Mouse (Mus musculus) liver, embryonic 15.5 days (tissue): Measurements from ENCODE around the gene Card14. TPM values are rescaled to one million over a fixed set of nuclear protein-coding genes. Genes with fewer than 3 reads are reported as not detected.
"Not testable (repeated sequence)": the region's sequence is repeated elsewhere in the genome, so short reads cannot be mapped to it uniquely, and the experiment has no call there.

Experiments used
- ATAC-seq: fragments of 200-750 bp; cut with Nextera tagmentation; 2 replicates; pipeline ENCODE4 v1.8.0; 2017; ENCODE audit warnings: moderate number of reproducible peaks, mild to moderate bottlenecking, moderate library complexity; ENCODE audit not compliant: insufficient read depth
- H3K27ac ChIP-seq: fragments of 300-500 bp; sonication (generic); replicated peaks from 2 replicates; pipeline ENCODE4 v1.5.1; 2015; ENCODE audit warnings: mild to moderate bottlenecking, inconsistent platforms
- H3K27me3 ChIP-seq: fragments of 300-500 bp; sonication (generic); 2 replicates; pipeline ENCODE4 v1.6.1; 2015; ENCODE audit warnings: mild to moderate bottlenecking, inconsistent platforms
- H3K36me3 ChIP-seq: fragments of 300-500 bp; sonication (generic); replicated peaks from 2 replicates; pipeline ENCODE4 v1.6.1; 2015; ENCODE audit warnings: moderate library complexity, mild to moderate bottlenecking, inconsistent platforms
- H3K4me1 ChIP-seq: fragments of 300-500 bp; sonication (generic); replicated peaks from 2 replicates; pipeline ENCODE4 v1.6.1; 2015; ENCODE audit warnings: inconsistent platforms
- H3K4me2 ChIP-seq: fragments of 300-500 bp; sonication (generic); 2 replicates; pipeline ENCODE4 v1.6.1; 2015; ENCODE audit warnings: moderate library complexity, mild to moderate bottlenecking, inconsistent platforms
- H3K4me3 ChIP-seq: fragments of 300-500 bp; sonication (generic); replicated peaks from 2 replicates; pipeline ENCODE4 v1.5.1; 2015; ENCODE audit warnings: mild to moderate bottlenecking, inconsistent platforms
- H3K9ac ChIP-seq: fragments of 300-500 bp; sonication (generic); 2 replicates; pipeline ENCODE4 v1.6.1; 2015; ENCODE audit warnings: moderate library complexity, mild to moderate bottlenecking, inconsistent platforms
- H3K9me3 ChIP-seq: fragments of 300-500 bp; sonication (generic); replicated peaks from 2 replicates; pipeline ENCODE4 v1.6.1; 2016; ENCODE audit warnings: inconsistent platforms
- WGBS: fragments of 180-500 bp; shearing (Covaris S2); methylation state at CpG from one replicate; pipeline ENCODE4 v1.1.7; 2015; ENCODE audit warnings: mixed read lengths; ENCODE audit not compliant: insufficient replicate concordance; 5-methylcytosine and 5-hydroxymethylcytosine counted together
- polyA plus RNA-seq: library from polyadenylated mRNA; unstranded; fragments of >200 nt; fragmentation: Nextera tagmentation; extraction: Ambion mirVana; gene quantifications from 2 replicates; pipeline ENCODE4 v1.2.1, GENCODE M21; 2015

Gene Card14
- 0.21 and 0.35 TPM in 2 replicates for polyA plus RNA-seq

DNA sequence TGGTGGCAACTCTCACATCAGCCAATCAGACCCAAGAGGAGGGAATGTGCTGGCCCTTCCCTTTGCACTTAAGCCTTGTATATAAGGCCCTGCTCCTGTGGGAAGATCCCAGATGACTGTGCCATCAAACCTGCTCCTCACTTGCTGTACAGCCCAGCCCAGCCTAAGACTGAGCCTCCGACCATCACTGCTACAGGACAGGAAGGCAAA is at the start of gene Card14:
TSS of gene Card14 (plus strand) at position 111 of the 210 bp plus-strand sequence.
- H3K27me3 ChIP-seq = peaks cover 52% of the 10 kb centered on the region
- no peak for ATAC-seq
- 39% methylated on average over 1 of the region's 1 CpGs for WGBS
- H3K9me3 ChIP-seq = no peaks in the 10 kb centered on the region
- no peak within 1 kb of the TSS for H3K27ac ChIP-seq
- H3K4me3 ChIP-seq = no peak within 1 kb of the TSS
- no peaks in the 10 kb centered on the region for H3K36me3 ChIP-seq
- H3K4me2 ChIP-seq = no peak within 1 kb of the TSS
- H3K4me1 ChIP-seq = no peaks in the 10 kb centered on the region
- H3K9ac ChIP-seq = no peak within 1 kb of the TSS

GRCm38 (mm10) chr11:119258216-119258571 is 49.4 kb upstream of the Card14 start:
- WGBS = 46% methylated on average over 9 of the region's 9 CpGs
- Histone ChIP-seq H3K27ac (no peak overlapping the region), H3K4me1 (peaks cover 4% of the 10 kb centered on the region; the same call in 1 of the 2 replicates), H3K27me3 (no peaks in the 10 kb centered on the region; the same call in 1 of the 2 replicates), H3K4me2 (peak overlapping the region; percentile 59), H3K36me3 (no peaks in the 10 kb centered on the region), H3K4me3 (peak overlapping the region; percentile 36; the same call in 1 of the 2 replicates), H3K9ac (no peak overlapping the region), H3K9me3 (no peaks in the 10 kb centered on the region)
- no peak for ATAC-seq

GRCm38 (mm10) chr11:119258572-119259322 is 48.8 kb upstream of the Card14 start:
- H3K9me3 ChIP-seq = no peaks in the 10 kb centered on the region
- WGBS = 63% methylated on average over 23 of the region's 23 CpGs
- H3K4me2 ChIP-seq = peak overlapping the region; percentile 59
- 0 out of 2 replicates have a peak overlapping the region, but pooled peaks have one; percentile 24 for H3K27ac ChIP-seq
- H3K4me1 ChIP-seq = peaks cover 3% of the 10 kb centered on the region; the same call in 1 of the 2 replicates
- H3K4me3 ChIP-seq = peak overlapping the region; percentile 36
- H3K36me3 ChIP-seq = no peaks in the 10 kb centered on the region
- no peaks in the 10 kb centered on the region for H3K27me3 ChIP-seq
- H3K9ac ChIP-seq = no peak overlapping the region
- peak; percentile 65; the same call in 1 of the 2 replicates for ATAC-seq

DNA sequence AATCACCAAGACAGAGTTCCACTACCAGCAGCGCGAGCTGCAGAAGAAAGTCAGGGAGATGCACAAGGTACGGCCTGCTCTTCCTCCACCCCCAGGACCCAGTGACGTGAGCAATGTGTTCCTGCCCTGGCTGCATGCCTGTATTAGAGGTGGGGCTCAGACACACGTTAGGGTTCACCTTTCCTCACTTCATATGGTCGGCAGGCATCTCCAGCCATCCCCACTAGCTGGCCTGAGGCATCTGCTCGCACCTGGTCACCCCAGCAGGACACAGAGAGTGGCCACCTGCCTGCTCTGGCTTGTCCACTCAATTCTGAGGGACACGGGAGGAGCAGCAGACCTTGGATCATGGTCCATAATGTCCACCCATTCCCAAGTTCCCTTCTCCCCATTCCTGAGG is 47.6 kb upstream of the Card14 start:
- no peaks in the 10 kb centered on the region for H3K27me3 ChIP-seq
- WGBS = 68% methylated on average over 8 of the region's 8 CpGs
- H3K9ac ChIP-seq = no peak overlapping the region
- H3K4me2 ChIP-seq = no peak overlapping the region
- H3K36me3 ChIP-seq = no peaks in the 10 kb centered on the region
- no peak overlapping the region for H3K27ac ChIP-seq
- no peaks in the 10 kb centered on the region for H3K9me3 ChIP-seq
- no peak overlapping the region for H3K4me3 ChIP-seq
- peaks cover 3% of the 10 kb centered on the region; the same call in 1 of the 2 replicates for H3K4me1 ChIP-seq
- no peak for ATAC-seq

DNA sequence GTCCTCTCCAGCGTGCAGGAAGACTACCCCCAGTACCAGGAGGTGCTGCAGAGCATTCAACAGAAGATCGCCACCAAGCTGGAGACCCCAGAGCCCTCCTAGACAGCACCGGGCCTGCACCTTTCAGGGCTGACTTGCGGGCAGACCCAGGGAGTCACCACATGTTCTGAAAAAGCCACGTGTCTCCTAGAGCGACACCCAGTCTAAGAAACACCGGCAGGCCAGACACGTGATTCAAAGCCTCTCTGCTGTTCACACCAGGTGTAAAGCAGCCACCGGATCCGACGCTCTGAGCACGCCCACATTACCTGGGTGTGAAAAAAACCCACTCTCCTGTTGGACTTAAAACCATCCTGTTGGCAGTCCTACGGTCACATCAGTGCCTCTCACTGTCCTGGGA is 43.2 kb upstream of the Card14 start:
- no peak for ATAC-seq
- H3K9me3 ChIP-seq = no peaks in the 10 kb centered on the region
- H3K4me1 ChIP-seq = peaks cover 25% of the 10 kb centered on the region
- H3K27ac ChIP-seq = no peak overlapping the region
- no peak overlapping the region for H3K4me3 ChIP-seq
- 74% methylated on average over 13 of the region's 13 CpGs for WGBS
- H3K4me2 ChIP-seq = no peak overlapping the region
- no peaks in the 10 kb centered on the region for H3K36me3 ChIP-seq
- H3K27me3 ChIP-seq = no peaks in the 10 kb centered on the region
- H3K9ac ChIP-seq = no peak overlapping the region

- WGBS = 47% methylated on average over 7 of the region's 7 CpGs
- Histone ChIP-seq H3K27ac (no peak overlapping the region), H3K27me3 (no peaks in the 10 kb centered on the region), H3K4me2 (no peak overlapping the region), H3K4me1 (peaks cover 27% of the 10 kb centered on the region), H3K9me3 (no peaks in the 10 kb centered on the region), H3K9ac (no peak overlapping the region), H3K36me3 (no peaks in the 10 kb centered on the region), H3K4me3 (no peak overlapping the region)
- ATAC-seq = no peak
These were observed 41.8 kb upstream of the Card14 start for GRCm38 (mm10) chr11:119265811-119266210.

DNA sequence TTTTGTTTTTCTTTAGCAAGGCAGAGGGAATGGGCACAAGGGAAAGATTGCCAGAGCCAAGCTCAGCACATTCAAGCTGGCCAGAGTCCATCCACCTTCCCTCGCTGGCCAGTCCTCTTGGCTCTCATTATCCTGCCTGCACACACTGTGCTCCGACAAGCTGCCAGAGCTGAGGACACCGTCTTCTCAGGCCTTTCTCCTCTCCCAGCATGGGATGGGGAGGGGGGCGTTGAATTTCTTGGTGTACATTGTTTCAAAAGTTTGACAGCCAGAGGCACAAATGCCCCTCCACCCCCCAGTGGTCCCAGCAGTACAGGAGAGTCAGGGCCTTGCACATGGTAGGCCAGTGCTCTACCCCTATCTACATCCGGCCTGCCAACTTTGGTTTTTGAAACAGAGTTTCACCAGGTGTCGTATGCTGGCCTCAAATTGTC is 40.3 kb upstream of the Card14 start:
- Histone ChIP-seq H3K9ac (no peak overlapping the region), H3K4me3 (peak overlapping the region; percentile 76), H3K4me1 (peaks cover 27% of the 10 kb centered on the region), H3K27ac (no peak overlapping the region), H3K27me3 (no peaks in the 10 kb centered on the region), H3K4me2 (peak overlapping the region; percentile 97), H3K9me3 (no peaks in the 10 kb centered on the region), H3K36me3 (no peaks in the 10 kb centered on the region)
- ATAC-seq = peak; percentile 22
- 49% methylated on average over 6 of the region's 6 CpGs for WGBS

GRCm38 (mm10) chr11:119267768-119268556 is 39.6 kb upstream of the Card14 start, which contains the start of gene Gaa:
Gaa (plus strand) TSS chr11:119267887.
- Histone ChIP-seq H3K27me3 (no peaks in the 10 kb centered on the region), H3K4me3 (peak within 1 kb of the TSS; percentile 76), H3K36me3 (peaks cover 5% of the 10 kb centered on the region; the same call in 1 of the 2 replicates), H3K9me3 (no peaks in the 10 kb centered on the region), H3K27ac (peak within 1 kb of the TSS; percentile 64; the same call in 1 of the 2 replicates), H3K4me2 (peak within 1 kb of the TSS; percentile 97), H3K4me1 (peaks cover 27% of the 10 kb centered on the region), H3K9ac (peak within 1 kb of the TSS; percentile 78)
- ATAC-seq = peak; percentile 68
- 3% methylated on average over 52 of the region's 52 CpGs for WGBS

GRCm38 (mm10) chr11:119268557-119269195 is 38.9 kb upstream of the Card14 start:
- Histone ChIP-seq H3K9ac (no peak overlapping the region), H3K36me3 (peaks cover 11% of the 10 kb centered on the region; the same call in 1 of the 2 replicates), H3K27ac (no peak overlapping the region; the same call in 1 of the 2 replicates), H3K4me1 (peaks cover 32% of the 10 kb centered on the region), H3K27me3 (no peaks in the 10 kb centered on the region), H3K4me2 (peak overlapping the region; percentile 97), H3K4me3 (peak overlapping the region; percentile 76), H3K9me3 (no peaks in the 10 kb centered on the region)
- WGBS = 64% methylated on average over 16 of the region's 16 CpGs
- ATAC-seq = no peak

- H3K9me3 ChIP-seq, H3K4me3 ChIP-seq, H3K27ac ChIP-seq, H3K27me3 ChIP-seq, ATAC-seq, H3K4me2 ChIP-seq, H3K9ac ChIP-seq: not testable (repeated sequence)
- WGBS = 52% methylated on average over 3 of the region's 3 CpGs
- H3K36me3 ChIP-seq = peaks cover 26% of the 10 kb centered on the region
- H3K4me1 ChIP-seq = peaks cover 26% of the 10 kb centered on the region
These were observed 35.1 kb upstream of the Card14 start for GRCm38 (mm10) chr11:119272492-119272891.
